Mouse (Mus musculus): ENCODE results near the gene Rybp. TPM values are rescaled to one million over a fixed set of nuclear protein-coding genes. Genes with fewer than 3 reads are reported as not detected.

Rybp gene
- total RNA-seq, 2 experiments from 2014 or later: 57.7 to 59.8 TPM

- DNase-seq (ENCODE audit: extremely low spot score in 1 of 2, low spot score in 1 of 2): no peak
Measured at GRCm38 (mm10) chr6:100288730-100289035, 1.4 kb upstream of the Rybp start.

GRCm38 (mm10) chr6:100288016-100288729 is 888 bp upstream of the Rybp start:
- DNase-seq (ENCODE audit: extremely low spot score in 1 of 2, low spot score in 1 of 2): peak in 1 of 2 experiments; percentile 12

GRCm38 (mm10) chr6:100286573-100287333 is 532 bp downstream of the Rybp start:
- DNase-seq (ENCODE audit: extremely low spot score in 1 of 2, low spot score in 1 of 2): peak; percentile 42 to 58

GRCm38 (mm10) chr6:100285985-100286572 is 1.2 kb downstream of the Rybp start:
- no peak for DNase-seq (ENCODE audit: extremely low spot score in 1 of 2, low spot score in 1 of 2)

- no peak for DNase-seq (ENCODE audit: extremely low spot score in 1 of 2, low spot score in 1 of 2)
Measured at GRCm38 (mm10) chr6:100278841-100279240, 8.4 kb downstream of the Rybp start.

GRCm38 (mm10) chr6:100276344-100276743 is 10.9 kb downstream of the Rybp start:
- DNase-seq (ENCODE audit: extremely low spot score in 1 of 2, low spot score in 1 of 2): no peak

- DNase-seq (ENCODE audit: extremely low spot score in 1 of 2, low spot score in 1 of 2): no peak
Measured at GRCm38 (mm10) chr6:100275643-100276042, 11.6 kb downstream of the Rybp start.

- DNase-seq (ENCODE audit: extremely low spot score in 1 of 2, low spot score in 1 of 2): no peak
Measured at GRCm38 (mm10) chr6:100273556-100273955, 13.7 kb downstream of the Rybp start.

- DNase-seq (ENCODE audit: extremely low spot score in 1 of 2, low spot score in 1 of 2): no peak
Measured at GRCm38 (mm10) chr6:100271992-100272391, 15.3 kb downstream of the Rybp start.

- DNase-seq (ENCODE audit: extremely low spot score in 1 of 2, low spot score in 1 of 2): no peak
Measured at GRCm38 (mm10) chr6:100270765-100271164, 16.5 kb downstream of the Rybp start.

GRCm38 (mm10) chr6:100259607-100260006 is 27.7 kb downstream of the Rybp start:
- DNase-seq (ENCODE audit: extremely low spot score in 1 of 2, low spot score in 1 of 2): no peak

- no peak for DNase-seq (ENCODE audit: extremely low spot score in 1 of 2, low spot score in 1 of 2)
Measured at GRCm38 (mm10) chr6:100258278-100258677, 29.0 kb downstream of the Rybp start.

- DNase-seq (ENCODE audit: extremely low spot score in 1 of 2, low spot score in 1 of 2): no peak
Measured at GRCm38 (mm10) chr6:100255411-100255810, 31.9 kb downstream of the Rybp start.

- no peak for DNase-seq (ENCODE audit: extremely low spot score in 1 of 2, low spot score in 1 of 2)
Measured at GRCm38 (mm10) chr6:100254671-100255070, 32.6 kb downstream of the Rybp start.

GRCm38 (mm10) chr6:100244474-100244873 is 42.8 kb downstream of the Rybp start:
- DNase-seq (ENCODE audit: extremely low spot score in 1 of 2, low spot score in 1 of 2): no peak

- no peak for DNase-seq (ENCODE audit: extremely low spot score in 1 of 2, low spot score in 1 of 2)
Measured at GRCm38 (mm10) chr6:100235036-100235435, 52.2 kb downstream of the Rybp start.

GRCm38 (mm10) chr6:100233522-100233921 is 53.8 kb downstream of the Rybp start:
- no peak for DNase-seq (ENCODE audit: extremely low spot score in 1 of 2, low spot score in 1 of 2)

GRCm38 (mm10) chr6:100233061-100233460 is 54.2 kb downstream of the Rybp start:
- DNase-seq (ENCODE audit: extremely low spot score in 1 of 2, low spot score in 1 of 2): no peak

- DNase-seq (ENCODE audit: extremely low spot score in 1 of 2, low spot score in 1 of 2): no peak
Measured at GRCm38 (mm10) chr6:100226204-100226603, 61.1 kb downstream of the Rybp start.

GRCm38 (mm10) chr6:100223932-100224331 is 63.4 kb downstream of the Rybp start:
- DNase-seq (ENCODE audit: extremely low spot score in 1 of 2, low spot score in 1 of 2): no peak

- no peak for DNase-seq (ENCODE audit: extremely low spot score in 1 of 2, low spot score in 1 of 2)
Measured at GRCm38 (mm10) chr6:100223435-100223834, 63.9 kb downstream of the Rybp start.

GRCm38 (mm10) chr6:100222927-100223326 is 64.4 kb downstream of the Rybp start:
- no peak for DNase-seq (ENCODE audit: extremely low spot score in 1 of 2, low spot score in 1 of 2)

Measured in layer of hippocampus, postnatal 25 days (tissue).